Mouse (Mus musculus): ENCODE results near the gene Aldh3b2.
"Not testable (repeated sequence)": the region's sequence is repeated elsewhere in the genome, so short reads cannot be mapped to it uniquely, and the experiment has no call there.

Gene Aldh3b2

DNA sequence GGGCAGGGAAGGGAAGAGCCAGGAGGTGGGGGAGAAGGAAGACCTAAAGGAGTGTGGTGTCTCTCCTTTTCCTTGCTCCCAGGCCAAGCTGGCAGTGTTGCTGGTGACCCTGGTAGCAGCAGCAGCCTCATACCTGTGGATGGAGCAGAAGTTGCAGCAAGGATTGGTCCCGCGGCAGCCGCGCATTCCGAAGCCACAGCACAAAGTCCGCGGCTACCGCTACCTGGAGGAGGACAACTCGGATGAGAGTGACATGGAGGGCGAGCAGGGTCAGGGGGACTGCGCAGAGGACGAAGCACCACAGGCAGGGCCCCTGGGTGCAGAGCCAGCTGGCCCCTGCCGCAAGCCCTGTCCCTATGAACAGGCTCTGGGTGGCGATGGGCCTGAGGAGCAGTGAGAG, 23.6 kb upstream of the Aldh3b2 start:
- DNase-seq, result no peak

DNA sequence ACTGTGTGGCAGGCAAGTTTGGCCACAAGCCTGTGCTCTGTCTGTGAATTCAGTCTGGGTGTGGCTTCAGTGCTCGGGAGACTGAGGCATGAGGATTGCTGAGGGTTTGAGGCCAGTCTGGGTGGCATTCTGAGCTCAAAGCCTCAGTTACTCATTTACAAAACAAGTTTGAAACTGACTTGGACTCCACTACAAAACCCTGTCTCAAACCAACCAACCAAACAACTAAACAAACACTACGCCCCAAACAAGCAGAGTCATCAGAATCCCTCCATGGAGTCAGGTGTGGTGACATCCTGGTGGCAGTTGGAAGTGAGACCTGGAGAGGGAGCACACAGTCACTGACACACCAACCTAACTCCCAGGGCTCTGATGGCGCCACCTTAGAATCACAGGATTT, 21.8 kb upstream of the Aldh3b2 start:
- no peak for DNase-seq

DNA sequence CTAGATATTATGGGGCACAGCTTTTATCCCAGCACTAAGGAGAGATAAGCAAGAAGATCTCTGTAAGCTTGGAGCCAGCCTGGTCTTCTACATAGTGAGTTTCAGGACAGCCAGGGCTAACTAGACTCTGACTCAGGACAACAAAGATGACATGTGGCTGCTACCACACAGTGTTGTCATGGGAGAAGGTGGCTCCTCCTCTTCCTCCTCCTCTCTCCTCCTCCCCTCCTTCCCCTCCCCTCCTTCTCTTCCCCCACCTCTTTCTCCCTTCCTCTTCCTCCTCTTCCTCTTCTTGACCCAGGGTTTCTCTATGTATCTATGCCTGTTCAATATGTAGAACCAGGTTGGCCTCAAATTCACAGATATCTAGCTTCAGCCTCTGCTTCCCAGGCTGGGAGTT, 20.7 kb upstream of the Aldh3b2 start:
- no peak for DNase-seq

DNA sequence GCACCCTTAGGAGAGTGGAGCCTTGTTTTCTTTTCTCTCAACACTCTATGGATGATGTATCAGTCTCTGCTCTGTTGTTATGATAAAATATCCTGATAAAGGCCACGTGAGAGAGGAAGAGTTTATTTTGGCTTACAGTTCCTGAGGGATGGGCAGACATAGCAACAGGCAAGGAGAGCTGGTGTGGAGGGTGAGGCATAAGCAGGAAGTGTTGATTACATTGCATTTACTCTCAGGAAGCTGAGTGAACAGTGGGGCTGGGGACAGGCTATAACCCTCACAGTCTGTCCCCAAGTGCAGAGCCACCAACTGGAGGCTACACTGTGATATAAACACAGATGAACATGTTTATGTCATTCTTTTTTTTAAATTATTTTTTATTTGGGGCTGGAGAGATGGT, 20.0 kb upstream of the Aldh3b2 start:
- no peak for DNase-seq

DNA sequence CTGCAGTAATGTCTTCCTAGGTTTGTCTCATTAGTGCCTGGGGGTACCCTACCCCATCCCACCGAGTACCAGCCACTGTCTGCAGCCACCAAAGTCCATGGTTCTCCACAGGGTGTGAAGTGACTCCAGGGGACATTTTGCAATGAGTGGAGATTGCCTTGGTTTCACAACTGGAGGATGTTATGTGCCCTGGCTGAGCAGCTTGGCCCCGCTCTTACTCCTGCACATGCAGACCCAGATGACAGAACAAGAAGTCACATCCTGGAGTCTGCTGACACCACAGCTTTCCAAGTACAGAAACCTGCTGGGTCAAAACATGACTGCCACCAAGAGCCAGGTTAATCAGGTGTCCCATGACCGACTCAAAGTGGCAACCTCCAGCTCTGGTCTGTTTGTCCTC, 17.1 kb upstream of the Aldh3b2 start:
- DNase-seq, result no peak

DNA sequence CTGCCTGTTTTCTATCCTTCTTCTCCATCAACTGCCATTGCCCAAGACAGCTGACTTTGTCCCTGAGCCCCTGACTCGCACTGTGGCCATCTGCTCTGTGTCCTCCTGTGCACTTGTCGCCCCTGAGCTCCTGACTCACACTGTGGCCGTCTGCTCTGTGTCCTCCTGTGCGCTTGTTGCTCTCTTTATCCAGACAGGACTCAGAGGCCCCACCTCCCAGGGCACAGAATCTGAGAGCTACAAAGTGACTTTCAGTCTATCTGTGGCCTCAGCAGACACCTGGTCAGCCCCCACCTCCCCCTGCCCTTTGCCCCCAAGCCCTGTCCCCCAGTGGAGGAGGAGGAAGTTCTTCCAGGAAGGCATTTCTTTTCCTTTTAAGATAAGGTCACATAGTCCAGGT, 16.3 kb upstream of the Aldh3b2 start:
- no peak for DNase-seq

DNA sequence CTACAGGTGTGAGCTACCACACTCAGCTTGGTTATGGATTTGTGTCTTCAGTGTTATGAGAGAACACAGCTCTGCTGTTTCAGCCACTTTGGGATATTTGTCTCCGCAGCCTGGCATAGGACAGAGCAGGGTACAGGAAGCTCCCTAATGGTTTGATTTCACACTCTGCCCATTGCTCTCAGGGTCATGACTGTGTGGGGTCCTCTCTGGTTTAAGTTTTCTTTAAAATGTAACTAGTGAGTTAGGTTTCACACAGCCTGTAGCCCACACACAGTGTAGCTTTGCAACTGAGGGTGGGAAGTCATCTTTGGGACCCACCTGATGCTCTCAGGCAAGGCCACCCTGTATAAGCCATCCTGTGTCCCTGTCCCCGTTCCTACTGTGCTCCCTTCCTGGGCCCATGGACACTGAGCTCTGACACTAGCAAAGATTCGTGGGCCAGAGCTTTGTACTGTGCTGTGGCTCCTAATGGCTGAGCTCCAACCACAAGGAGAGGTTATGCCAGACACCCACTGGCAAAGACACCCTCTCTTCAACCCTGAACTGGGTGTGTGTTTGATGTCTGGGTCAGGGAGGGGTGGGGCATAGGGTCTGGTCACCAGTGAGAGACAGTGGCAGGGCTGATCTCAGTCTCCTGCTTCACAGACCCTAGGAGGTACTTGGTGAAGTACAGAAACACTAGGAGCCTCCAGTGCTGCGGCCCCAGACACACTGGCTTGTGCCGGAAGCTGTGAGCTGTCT, 14.7 kb upstream of the Aldh3b2 start:
- not testable (repeated sequence) for DNase-seq

DNA sequence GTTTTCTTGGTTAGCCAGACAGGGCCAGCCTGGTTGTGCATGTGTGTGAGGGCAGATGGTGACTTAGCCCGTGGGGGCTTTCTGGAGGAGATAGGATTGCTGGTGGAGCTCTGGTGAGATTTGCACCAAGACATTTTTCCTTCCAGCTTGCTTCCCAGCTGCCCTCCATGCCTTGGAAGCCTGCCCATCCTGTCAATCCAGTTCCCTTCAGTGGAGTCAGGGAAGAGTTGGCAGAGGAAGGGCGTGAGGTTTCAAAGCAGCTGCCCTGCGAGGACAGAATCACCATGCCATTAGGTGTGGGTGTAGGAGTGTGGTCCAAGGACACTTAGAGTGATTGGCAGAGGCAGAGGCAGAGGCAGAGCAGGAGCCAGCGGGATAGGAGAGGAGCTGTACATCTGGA, 13.7 kb upstream of the Aldh3b2 start, which contains the start of gene Aldh3b3:
TSS of gene Aldh3b3 (plus strand) at position 176 of the 400 bp plus-strand sequence.
- no peak for DNase-seq

DNA sequence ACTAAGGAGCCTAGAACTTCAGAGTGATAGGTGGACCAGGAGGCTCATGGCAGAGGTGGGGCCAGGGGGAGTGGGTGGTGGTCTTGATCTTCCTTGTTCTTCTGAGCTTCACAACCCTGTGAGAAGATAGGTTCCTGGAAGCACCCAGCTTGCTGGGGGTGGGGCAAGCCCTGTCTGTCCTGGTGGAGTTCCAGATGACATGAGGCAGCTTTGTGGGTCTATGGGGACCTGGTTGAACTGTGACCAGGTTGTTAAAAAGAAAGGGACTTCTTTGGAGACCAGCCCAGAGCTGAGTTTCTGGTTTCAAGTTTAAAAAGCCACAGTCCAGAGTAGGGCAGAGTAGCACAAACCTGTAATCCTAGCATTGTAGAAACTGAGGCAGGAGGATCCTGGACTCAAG, 13.1 kb upstream of the Aldh3b2 start:
- DNase-seq, result no peak

DNA sequence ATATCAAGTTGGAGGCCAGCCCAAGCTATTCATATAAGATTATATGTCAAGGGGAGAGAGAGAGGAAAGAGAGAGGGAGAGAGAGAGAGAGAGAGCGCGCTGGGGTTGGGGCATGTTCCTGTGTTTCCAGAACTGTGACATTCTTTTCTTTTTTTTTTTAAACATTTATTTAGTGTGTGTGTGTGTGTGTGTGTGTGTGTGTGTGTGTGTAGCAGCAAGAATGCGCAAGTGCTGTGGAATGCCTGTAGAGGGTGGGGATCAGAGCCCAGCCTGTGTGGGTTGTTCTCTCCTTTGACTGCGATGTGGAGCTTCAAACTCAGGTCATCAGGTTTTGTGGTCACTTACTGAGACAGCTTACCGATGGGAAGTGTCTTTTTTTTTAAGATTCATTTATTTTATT, 11.9 kb upstream of the Aldh3b2 start:
- DNase-seq, result no peak

DNA sequence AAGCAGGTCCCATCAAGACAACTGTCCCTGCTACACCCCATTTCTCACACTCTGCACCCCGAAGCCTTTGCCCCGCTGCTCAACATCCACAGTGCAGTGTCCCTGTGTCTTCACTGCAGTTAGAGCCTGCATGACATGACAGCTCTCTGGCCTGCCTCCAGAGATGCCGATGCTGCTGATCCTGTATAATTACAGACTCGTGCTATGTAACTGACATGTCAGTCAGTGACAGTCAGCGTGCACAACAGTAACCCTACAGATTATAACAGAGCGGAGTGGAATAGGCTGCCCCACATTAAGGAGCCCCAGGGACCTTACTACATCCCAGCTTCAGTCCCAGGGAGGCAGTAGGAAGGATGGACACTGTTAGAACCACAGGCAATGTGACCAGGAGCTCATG, 10.3 kb upstream of the Aldh3b2 start:
- not testable (repeated sequence) for DNase-seq

DNA sequence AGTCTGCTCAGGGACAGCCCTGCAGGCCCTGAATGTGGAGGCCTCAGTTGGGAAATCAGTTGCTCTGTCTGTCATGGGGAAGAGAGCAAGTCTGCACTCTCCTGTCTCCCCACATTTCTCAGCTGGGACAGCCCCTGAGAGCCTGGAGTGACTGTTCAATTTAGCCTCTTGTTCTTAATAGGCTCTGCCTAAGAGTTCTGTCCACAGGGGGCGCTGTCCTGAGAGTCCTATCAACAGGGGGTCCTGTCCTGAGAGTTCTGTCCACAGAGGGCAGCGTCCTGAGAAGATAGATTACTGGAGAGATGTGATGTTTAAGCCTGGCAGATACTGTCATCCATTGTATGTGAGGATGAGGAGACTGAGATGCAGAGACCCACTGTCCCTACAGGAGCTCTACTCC, 9.7 kb upstream of the Aldh3b2 start:
- peak; percentile 70 to 78 for DNase-seq

DNA sequence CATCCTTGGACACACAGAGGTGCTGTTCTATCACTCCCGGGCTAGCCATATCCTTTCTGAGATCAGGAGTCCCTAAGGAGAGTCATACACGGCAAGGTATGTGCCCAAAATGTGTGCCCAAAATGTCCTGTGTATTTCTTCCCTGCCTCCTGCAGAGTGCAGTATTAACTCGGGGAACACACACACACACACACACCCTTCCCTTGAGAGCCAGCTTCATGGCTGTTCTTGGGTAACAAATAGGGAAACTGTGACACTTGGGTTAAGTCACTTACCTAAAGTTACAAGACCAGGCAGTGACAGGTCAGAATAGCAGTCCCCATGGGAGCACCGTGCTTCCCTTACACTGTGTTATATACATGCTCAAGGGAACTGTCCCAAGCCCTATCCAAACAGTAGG, 8.1 kb upstream of the Aldh3b2 start:
- no peak for DNase-seq

DNA sequence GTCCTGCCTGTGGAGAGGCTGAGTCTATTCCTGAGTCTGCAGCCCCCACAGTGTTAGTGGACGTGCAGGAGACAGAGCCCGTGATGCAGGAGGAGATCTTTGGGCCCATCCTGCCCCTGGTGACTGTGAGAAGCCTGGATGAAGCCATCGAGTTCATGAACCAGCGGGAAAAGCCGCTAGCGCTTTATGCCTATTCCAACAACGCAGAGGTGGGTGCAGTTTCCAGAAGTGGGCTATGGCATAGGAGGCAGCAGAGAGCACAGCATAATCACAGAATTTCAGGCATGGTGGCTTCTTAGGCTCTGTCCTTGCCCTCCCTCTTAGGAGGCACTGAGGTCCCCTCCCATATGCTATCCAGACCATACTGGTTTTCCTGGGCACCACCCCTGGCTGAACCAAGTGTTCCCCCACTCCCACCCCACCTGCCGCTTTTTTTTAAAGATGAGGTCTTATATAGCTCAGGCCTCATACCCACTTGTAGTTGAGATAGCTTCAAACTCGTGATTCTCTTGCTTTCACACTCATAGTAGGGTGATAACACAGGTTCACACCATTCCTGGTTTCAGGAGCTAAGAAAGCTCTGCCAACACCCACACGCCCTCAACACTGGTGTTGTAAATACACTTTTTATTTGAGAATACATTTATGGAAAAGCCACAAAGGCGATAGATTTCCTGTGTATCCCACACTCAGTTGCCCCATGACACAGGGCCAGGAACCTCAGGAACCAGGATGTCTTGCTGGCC, 5.6 kb upstream of the Aldh3b2 start:
- no peak for DNase-seq

DNA sequence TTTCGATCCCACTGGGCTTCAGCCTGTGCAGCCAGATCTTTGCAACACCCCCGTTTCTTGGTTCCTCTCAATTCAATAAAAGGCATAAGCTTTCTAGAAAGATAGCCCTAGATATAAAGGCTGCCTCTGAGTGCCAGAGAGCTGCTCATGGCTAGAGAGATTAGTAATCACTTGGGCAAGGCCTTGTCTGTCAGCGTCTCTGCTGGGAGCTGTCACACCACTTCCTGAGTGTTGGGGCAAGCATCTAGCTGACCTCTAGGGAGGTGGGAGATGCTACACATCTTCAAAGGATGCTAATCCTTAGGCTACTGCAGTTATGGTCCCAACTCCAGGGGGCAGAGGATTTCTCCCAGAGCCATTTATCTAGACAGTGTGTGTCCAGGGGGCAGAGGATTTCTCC, 4.9 kb upstream of the Aldh3b2 start:
- DNase-seq, result no peak

DNA sequence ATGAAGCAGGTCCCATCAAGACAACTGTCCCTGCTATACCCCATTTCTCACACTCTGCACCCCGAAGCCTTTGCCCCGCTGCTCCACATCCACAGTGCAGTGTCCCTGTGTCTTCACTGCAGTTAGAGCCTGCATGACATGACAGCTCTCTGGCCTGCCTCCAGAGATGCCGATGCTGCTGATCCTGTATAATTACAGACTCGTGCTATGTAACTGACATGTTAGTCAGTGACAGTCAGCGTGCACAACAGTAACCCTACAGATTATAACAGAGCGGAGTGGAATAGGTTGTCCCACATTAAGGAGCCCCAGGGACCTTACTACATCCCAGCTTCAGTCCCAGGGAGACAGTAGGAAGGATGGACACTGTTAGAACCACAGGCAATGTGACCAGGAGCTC, 2.5 kb downstream of the Aldh3b2 start:
- not testable (repeated sequence) for DNase-seq

DNA sequence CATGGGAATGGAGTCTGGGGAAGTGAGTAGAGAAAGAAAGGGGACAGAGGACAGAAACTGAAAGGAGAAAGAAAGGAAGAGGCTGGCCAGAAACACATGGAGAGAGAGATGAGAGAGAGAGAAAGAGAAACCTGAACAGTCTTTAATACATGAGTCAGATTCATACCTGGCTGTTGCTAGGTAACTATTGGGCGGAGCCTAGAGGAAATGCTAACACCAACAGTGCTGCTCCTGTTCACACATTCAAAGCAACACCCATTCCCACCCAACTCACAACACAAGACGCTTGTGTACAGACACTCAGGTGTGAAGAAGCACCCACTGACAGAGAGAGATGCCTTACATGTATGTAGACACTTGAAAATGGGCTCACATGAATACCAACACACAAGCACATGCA, 3.7 kb downstream of the Aldh3b2 start:
- no peak for DNase-seq

DNA sequence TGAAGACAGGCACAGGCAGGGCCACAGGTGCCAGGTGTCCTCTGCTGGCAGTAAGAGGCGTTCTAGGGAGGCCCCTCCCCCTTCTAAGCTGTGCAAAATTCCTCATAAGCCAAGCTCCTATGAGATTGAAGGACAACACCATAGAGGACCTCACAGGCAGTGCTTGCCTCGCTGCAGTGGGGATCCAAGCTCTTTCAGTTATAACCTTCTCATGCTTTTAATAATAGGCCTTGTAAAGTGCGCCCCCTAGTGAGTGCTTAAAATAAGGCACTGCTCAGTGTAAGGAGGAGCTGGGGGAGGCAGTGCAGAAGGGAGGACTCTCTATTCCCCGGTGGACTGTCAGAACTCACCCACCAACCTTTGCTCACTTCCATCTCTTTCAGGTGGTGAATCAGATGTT, 8.2 kb downstream of the Aldh3b2 start:
- peak; percentile 83 to 89 for DNase-seq

DNA sequence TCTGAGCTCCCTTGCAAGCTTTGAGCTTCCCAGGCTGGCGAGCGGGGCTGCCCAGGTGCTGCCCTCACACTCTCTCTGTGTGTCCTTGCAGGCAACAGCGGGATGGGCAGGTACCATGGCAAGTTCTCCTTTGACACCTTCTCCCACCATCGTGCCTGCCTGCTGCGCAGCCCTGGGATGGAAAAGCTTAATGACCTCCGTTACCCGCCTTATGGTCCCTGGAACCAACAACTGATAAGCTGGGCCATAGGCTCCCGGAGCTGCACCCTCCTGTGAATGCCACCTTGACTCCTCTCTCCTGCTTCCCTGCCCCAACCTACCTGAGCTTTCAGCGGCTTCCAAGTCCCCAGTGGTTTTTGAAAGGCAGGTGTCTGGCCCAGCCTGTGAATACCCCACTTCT, 8.8 kb downstream of the Aldh3b2 start:
- DNase-seq, result no peak

DNA sequence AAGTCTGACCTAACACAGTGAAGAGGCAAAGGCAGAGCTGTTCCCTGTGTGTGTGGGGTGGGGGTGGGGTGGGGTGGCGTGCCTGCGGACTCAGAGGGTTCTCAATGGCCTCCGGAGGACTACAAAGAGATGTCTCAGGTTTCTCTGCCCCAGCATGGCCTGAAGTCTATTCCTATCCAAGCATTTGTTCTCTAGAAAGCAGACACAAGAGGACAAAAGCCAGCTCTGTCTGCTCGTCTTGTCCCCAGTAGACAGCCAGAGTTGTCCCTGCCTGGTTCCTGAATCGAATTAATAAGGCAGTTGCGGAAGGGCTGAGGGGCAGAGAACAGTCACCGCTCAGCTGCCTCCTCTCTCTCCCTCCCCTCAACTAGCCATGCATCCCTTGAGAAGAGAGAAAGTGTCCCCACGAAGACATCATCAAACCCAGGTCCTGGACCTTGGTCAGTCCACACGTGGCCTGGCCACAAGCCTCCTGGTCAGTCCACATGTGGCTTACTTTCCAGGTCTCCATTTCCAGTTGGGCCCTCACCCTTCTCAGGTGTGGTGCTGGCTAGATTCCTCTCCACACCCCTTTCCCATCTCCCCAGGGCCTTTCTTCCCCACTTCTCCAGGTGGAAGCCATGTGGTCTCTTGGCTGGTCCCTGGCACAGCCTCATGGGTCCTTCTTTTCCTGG, 11.5 kb downstream of the Aldh3b2 start:
- DNase-seq, result no peak

DNA sequence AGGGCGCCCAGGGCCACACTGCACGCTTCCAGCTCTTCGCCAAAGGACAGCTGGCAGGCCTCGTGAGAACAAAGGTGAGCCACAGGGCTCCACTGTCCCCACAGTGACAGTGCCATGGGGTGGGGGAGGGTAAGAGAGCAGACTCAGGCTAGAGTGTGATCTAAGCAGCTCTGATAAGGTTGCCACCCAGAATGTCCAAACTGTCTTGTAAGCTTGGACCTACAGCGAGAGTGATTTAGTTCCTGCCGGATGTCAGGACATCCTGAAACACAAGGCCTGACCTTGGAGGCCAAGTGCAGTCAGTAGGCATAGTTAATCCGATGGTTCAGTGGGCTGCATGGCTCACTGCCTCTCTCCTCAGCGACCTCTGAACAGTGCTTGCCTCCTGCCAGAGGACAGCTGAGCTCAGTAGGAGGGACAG, 13.1 kb downstream of the Aldh3b2 start:
- DNase-seq, result peak; percentile 60 to 76

DNA sequence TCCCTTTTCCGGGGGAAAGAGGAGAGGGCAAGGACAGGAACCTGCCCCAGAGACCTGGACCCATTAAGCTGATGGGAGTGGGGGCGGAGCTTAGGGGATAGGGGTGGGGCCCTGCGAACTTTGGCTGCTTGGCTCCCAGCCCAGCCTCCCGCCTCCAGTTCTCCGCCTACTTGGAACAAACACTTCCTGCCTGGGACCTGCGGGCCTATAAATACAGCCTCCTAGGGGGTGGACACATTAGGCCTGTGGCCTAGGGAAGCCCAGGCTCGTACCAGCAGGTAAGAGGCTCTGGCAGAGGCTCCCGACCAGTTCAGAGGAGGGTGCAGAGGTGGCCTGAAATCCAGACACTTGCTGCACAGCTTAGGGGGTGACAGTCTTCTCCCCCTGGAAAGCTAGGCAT, 14.2 kb downstream of the Aldh3b2 start, which contains the start of gene Acy3:
TSS of gene Acy3 (plus strand) at position 237 of the 400 bp plus-strand sequence.
- peak; percentile 93 to 96 for DNase-seq

DNA sequence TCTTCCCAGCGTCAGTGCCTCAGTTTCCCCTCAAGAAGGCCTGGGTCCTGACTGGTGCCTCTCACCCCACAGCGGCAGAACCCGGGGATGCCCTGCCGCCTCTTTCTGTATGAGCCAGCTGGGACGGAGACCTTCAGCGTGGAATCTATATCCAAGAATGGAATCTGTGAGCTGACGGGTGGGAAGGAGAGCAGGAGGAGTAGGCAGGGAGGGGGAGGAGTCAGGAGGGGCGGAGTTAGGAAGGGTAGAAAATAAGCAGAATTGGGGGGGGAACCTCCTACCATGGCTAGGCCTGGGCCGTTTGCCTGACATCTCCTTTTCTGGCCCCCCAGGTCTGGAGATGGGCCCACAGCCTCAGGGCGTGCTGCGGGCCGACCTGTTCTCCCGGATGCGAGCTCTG, 15.9 kb downstream of the Aldh3b2 start:
- no peak for DNase-seq

DNA sequence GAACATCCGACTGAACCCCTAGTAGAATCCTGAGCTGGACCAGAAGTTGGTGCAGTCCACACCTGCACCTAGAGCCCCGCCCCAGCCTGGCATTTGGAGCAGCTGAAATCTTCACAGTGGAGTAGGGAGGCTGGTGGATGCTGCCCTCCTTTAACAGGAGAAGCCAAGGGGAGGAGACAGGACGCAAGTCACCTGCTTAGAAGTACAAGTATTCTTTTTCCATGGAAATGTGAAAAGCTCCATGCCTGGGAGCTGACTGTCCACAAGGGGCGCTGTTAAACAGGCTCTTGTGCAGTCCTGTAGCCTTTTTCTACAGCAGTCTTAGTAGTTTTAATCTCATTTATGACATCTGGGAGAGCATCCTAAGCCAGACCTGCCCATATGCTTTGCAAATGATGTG, 16.6 kb downstream of the Aldh3b2 start:
- DNase-seq, result no peak

All from kidney, postnatal 4 days (tissue).